27 mouse cellular contexts compared by ENCODE assay signal in genomic region chr8:67320535-67320934, GRCm38 (mm10).
DNase-seq lines count a peak whose midpoint lies in the region; ATAC-seq and TF ChIP-seq lines count a peak whose summit lies in the region.
"Had no signal": no experiment of that assay in that cellular context is flagged by ENCODE, and none has a peak within 500 bp of the region (broad histone marks: within the 10 kb centered on the region; RNA-seq: fewer than 3 reads in every experiment).

No protein-coding gene starts in this region.

- H3K27me3 ChIP-seq in hindbrain, embryonic 11.5 days (ENCODE audit: control insufficient read depth, insufficient read depth, low read length), result no peaks in the 10 kb centered on the region
- no peaks in the 10 kb centered on the region for H3K27me3 ChIP-seq in hindbrain, postnatal 0 days (ENCODE audit: insufficient read depth, low read length)
- H3K27me3 ChIP-seq in neural tube, embryonic 13.5 days, result no peaks in the 10 kb centered on the region
- H3K27me3 ChIP-seq: embryonic facial prominence, embryonic 13.5 days; forebrain, embryonic 12.5 days; forebrain, embryonic 15.5 days; heart, embryonic 12.5 days; heart, embryonic 15.5 days; hindbrain, embryonic 15.5 days had no signal

- H3K36me3 ChIP-seq in hindbrain, embryonic 11.5 days (ENCODE audit: control insufficient read depth, insufficient read depth, low read length), result no peaks in the 10 kb centered on the region
- no peaks in the 10 kb centered on the region for H3K36me3 ChIP-seq in hindbrain, postnatal 0 days (ENCODE audit: insufficient read depth, low read length)
- no peaks in the 10 kb centered on the region for H3K36me3 ChIP-seq in neural tube, embryonic 13.5 days
- H3K36me3 ChIP-seq: embryonic facial prominence, embryonic 10.5 days; embryonic facial prominence, embryonic 13.5 days; forebrain, embryonic 12.5 days; forebrain, embryonic 15.5 days; heart, embryonic 12.5 days; heart, embryonic 15.5 days; hindbrain, embryonic 15.5 days had no signal

- no peak overlapping the region for H3K9ac ChIP-seq in hindbrain, embryonic 11.5 days (ENCODE audit: low read depth, low read length)
- no peak overlapping the region for H3K9ac ChIP-seq in hindbrain, postnatal 0 days (replicated peaks; ENCODE audit: low read length)
- no peak overlapping the region for H3K9ac ChIP-seq in neural tube, embryonic 13.5 days
- H3K9ac ChIP-seq: embryonic facial prominence, embryonic 13.5 days; forebrain, embryonic 12.5 days; forebrain, embryonic 15.5 days; heart, embryonic 12.5 days; heart, embryonic 15.5 days; hindbrain, embryonic 15.5 days had no signal

- no peaks in the 10 kb centered on the region for H3K9me3 ChIP-seq in hindbrain, embryonic 11.5 days (ENCODE audit: control insufficient read depth, low read length)
- no peaks in the 10 kb centered on the region for H3K9me3 ChIP-seq in hindbrain, postnatal 0 days (ENCODE audit: low read length)
- no peaks in the 10 kb centered on the region; the same call in 1 of the 2 replicates for H3K9me3 ChIP-seq in neural tube, embryonic 13.5 days
- H3K9me3 ChIP-seq: embryonic facial prominence, embryonic 10.5 days; embryonic facial prominence, embryonic 13.5 days; forebrain, embryonic 12.5 days; forebrain, embryonic 15.5 days; heart, embryonic 12.5 days; heart, embryonic 15.5 days; hindbrain, embryonic 15.5 days had no signal

- DNase-seq in hindbrain, embryonic 11.5 days (ENCODE audit: low spot score), result no peak
- no peak for DNase-seq in hindbrain, postnatal 0 days (ENCODE audit: low spot score)
- peak; percentile 6 for DNase-seq in layer of hippocampus, adult 11-12 months (ENCODE audit: low spot score)
- DNase-seq in layer of hippocampus, postnatal 10 days (ENCODE audit: low spot score in 2 of 2), result no peak
- DNase-seq in neural tube, embryonic 10.5 days (ENCODE audit: extremely low spot score, low spot score), result no peak
- DNase-seq in cerebellum, adult 8-10 months, result no peak
- DNase-seq: adrenal gland, adult 8-10 months; adrenal gland, postnatal 25 days; cerebellum, adult 11 months; cerebellum, adult 2 months; cerebellum, postnatal 10 days; cerebellum, postnatal 36 days; embryo, embryonic 11 days; gastrocnemius, postnatal 25 days; heart, adult 18-20 months; heart, postnatal 10 days; heart, postnatal 36 days had no signal

- H3K4me2 ChIP-seq in hindbrain, embryonic 11.5 days (replicated peaks; ENCODE audit: low read depth, low read length), result no peak overlapping the region
- H3K4me2 ChIP-seq in hindbrain, postnatal 0 days (ENCODE audit: low read depth, low read length), result no peak overlapping the region
- no peak overlapping the region for H3K4me2 ChIP-seq in neural tube, embryonic 13.5 days
- H3K4me2 ChIP-seq: embryonic facial prominence, embryonic 13.5 days; forebrain, embryonic 12.5 days; forebrain, embryonic 15.5 days; heart, embryonic 12.5 days; heart, embryonic 15.5 days; hindbrain, embryonic 15.5 days had no signal

- TF ChIP-seq CTCF in hindbrain, postnatal 0 days (IDR thresholded peaks at IDR 0.05; ENCODE audit: low read depth), result no peak

- 94% methylated on average over 2 of the region's 2 CpGs for WGBS in hindbrain, embryonic 11.5 days
- WGBS in hindbrain, postnatal 0 days, result 82% methylated on average over 2 of the region's 2 CpGs
- 62% methylated on average over 2 of the region's 2 CpGs for WGBS in neural tube, embryonic 13.5 days

- H3K4me1 ChIP-seq in hindbrain, embryonic 11.5 days (replicated peaks; ENCODE audit: control insufficient read depth, insufficient read depth, low read length), result no peaks in the 10 kb centered on the region
- H3K4me1 ChIP-seq in hindbrain, postnatal 0 days (ENCODE audit: insufficient read depth, low read length), result no peaks in the 10 kb centered on the region
- no peaks in the 10 kb centered on the region for H3K4me1 ChIP-seq in neural tube, embryonic 13.5 days (replicated peaks)
- H3K4me1 ChIP-seq: embryonic facial prominence, embryonic 10.5 days; embryonic facial prominence, embryonic 13.5 days; forebrain, embryonic 12.5 days; forebrain, embryonic 15.5 days; heart, embryonic 12.5 days; heart, embryonic 15.5 days; hindbrain, embryonic 15.5 days had no signal

- 0 out of 2 replicates have a peak, but pooled peaks have one; percentile 20 for ATAC-seq in hindbrain, embryonic 11.5 days (ENCODE audit: low FRiP score)
- no peak for ATAC-seq in hindbrain, postnatal 0 days
- ATAC-seq in neural tube, embryonic 13.5 days (ENCODE audit: low read depth), result peak; percentile 53; the same call in 1 of the 2 replicates
- ATAC-seq: activated CD4-positive, CD25-positive, alpha-beta regulatory T cell, adult 4 months; forebrain, embryonic 15.5 days had no signal

- H3K27ac ChIP-seq in hindbrain, embryonic 11.5 days (ENCODE audit: low read depth, low read length), result no peak overlapping the region
- H3K27ac ChIP-seq in hindbrain, postnatal 0 days, result no peak overlapping the region
- peak overlapping the region; percentile 42; the same call in 1 of the 2 replicates for H3K27ac ChIP-seq in neural tube, embryonic 13.5 days (replicated peaks)
- H3K27ac ChIP-seq: embryonic facial prominence, embryonic 10.5 days; embryonic facial prominence, embryonic 13.5 days; forebrain, embryonic 12.5 days; forebrain, embryonic 15.5 days; heart, embryonic 15.5 days; hindbrain, embryonic 15.5 days had no signal

- H3K4me3 ChIP-seq in hindbrain, embryonic 11.5 days (ENCODE audit: low read depth, low read length), result no peak overlapping the region
- H3K4me3 ChIP-seq in hindbrain, postnatal 0 days (ENCODE audit: low read length), result no peak overlapping the region
- H3K4me3 ChIP-seq in neural tube, embryonic 13.5 days, result no peak overlapping the region
- H3K4me3 ChIP-seq: embryonic facial prominence, embryonic 10.5 days; embryonic facial prominence, embryonic 13.5 days; erythroblast, embryonic 14.5 days; forebrain, embryonic 12.5 days; forebrain, embryonic 15.5 days; heart, embryonic 12.5 days; heart, embryonic 15.5 days; hindbrain, embryonic 15.5 days had no signal
